Mouse (Mus musculus) lung, embryonic 15.5 days (tissue): ENCODE results near the gene Best2. TPM values are rescaled to one million over a fixed set of nuclear protein-coding genes. Genes with fewer than 3 reads are reported as not detected.
A peak's percentile ranks its signal among the peaks of the same experiment; 100 is the strongest.

Source experiments
- ATAC-seq: fragments of 200-750 bp; cut with Nextera tagmentation; 2 replicates; pipeline ENCODE4 v1.8.0; 2017; ENCODE audit warnings: moderate number of reproducible peaks, borderline replicate concordance; ENCODE audit not compliant: low FRiP score, low TSS enrichment; ENCODE audit errors: extremely low read depth
- H3K27ac ChIP-seq: fragments of 300-500 bp; sonication (generic); 2 replicates; pipeline ENCODE4 v1.5.1; 2015; ENCODE audit warnings: moderate library complexity, mild to moderate bottlenecking, inconsistent platforms
- H3K27me3 ChIP-seq: fragments of 300-500 bp; sonication (generic); 2 replicates; pipeline ENCODE4 v1.6.1; 2015; ENCODE audit warnings: inconsistent platforms
- H3K36me3 ChIP-seq: fragments of 300-500 bp; sonication (generic); 2 replicates; pipeline ENCODE4 v1.6.1; 2015; ENCODE audit warnings: inconsistent platforms
- H3K4me1 ChIP-seq: fragments of 300-500 bp; sonication (generic); 2 replicates; pipeline ENCODE4 v1.6.1; 2015; ENCODE audit warnings: inconsistent platforms
- H3K4me2 ChIP-seq: fragments of 300-500 bp; sonication (generic); 2 replicates; pipeline ENCODE4 v1.6.1; 2015; ENCODE audit warnings: inconsistent platforms, mild to moderate bottlenecking, moderate library complexity
- H3K4me3 ChIP-seq: fragments of 300-500 bp; sonication (generic); 2 replicates; pipeline ENCODE4 v1.5.1; 2015; ENCODE audit warnings: mild to moderate bottlenecking, inconsistent platforms
- H3K9ac ChIP-seq: fragments of 300-500 bp; sonication (generic); 2 replicates; pipeline ENCODE4 v1.6.1; 2015; ENCODE audit warnings: inconsistent platforms
- H3K9me3 ChIP-seq: fragments of 300-500 bp; sonication (generic); 2 replicates; pipeline ENCODE4 v1.6.1; 2016; ENCODE audit warnings: inconsistent platforms
- whole genome bisulfite sequencing: fragments of 180-500 bp; shearing (Covaris S2); methylation state at CpG from one replicate; pipeline ENCODE4 v1.1.7; 2015; 5-methylcytosine and 5-hydroxymethylcytosine counted together
- polyA plus RNA-seq: library from polyadenylated mRNA; unstranded; fragments of >200 nt; fragmentation: Nextera tagmentation; extraction: Ambion mirVana; gene quantifications from 2 replicates; pipeline ENCODE4 v1.2.1, GENCODE M21; 2015

Gene Best2
- polyA plus RNA-seq, 1 experiment from 2014 or later = not detected

- Histone ChIP-seq H3K27me3 (peaks cover 3% of the 10 kb centered on the region; the same call in 1 of the 2 replicates), H3K4me2 (no peak overlapping the region), H3K4me3 (no peak overlapping the region), H3K27ac (no peak overlapping the region), H3K9me3 (no peaks in the 10 kb centered on the region), H3K4me1 (peaks cover 47% of the 10 kb centered on the region), H3K36me3 (no peaks in the 10 kb centered on the region), H3K9ac (no peak overlapping the region)
- ATAC-seq = no peak
- 55% methylated on average over 2 of the region's 2 CpGs for WGBS
Measured at GRCm38 (mm10) chr8:84987903-84988302, 26.4 kb downstream of the Best2 start.

GRCm38 (mm10) chr8:84987388-84987787 lies 26.9 kb downstream of the Best2 start:
- Histone ChIP-seq H3K4me1 (peaks cover 51% of the 10 kb centered on the region), H3K27me3 (peaks cover 3% of the 10 kb centered on the region; the same call in 1 of the 2 replicates), H3K4me2 (no peak overlapping the region), H3K36me3 (no peaks in the 10 kb centered on the region), H3K9ac (no peak overlapping the region), H3K9me3 (no peaks in the 10 kb centered on the region), H3K4me3 (no peak overlapping the region), H3K27ac (no peak overlapping the region)
- no peak for ATAC-seq
- WGBS = 69% methylated on average over 5 of the region's 5 CpGs

- peak overlapping the region; percentile 99 for H3K4me2 ChIP-seq
- H3K36me3 ChIP-seq = no peaks in the 10 kb centered on the region
- peak overlapping the region; percentile 49 for H3K4me3 ChIP-seq
- H3K27me3 ChIP-seq = peaks cover 3% of the 10 kb centered on the region; the same call in 1 of the 2 replicates
- H3K27ac ChIP-seq = peak overlapping the region; percentile 87
- peaks cover 60% of the 10 kb centered on the region for H3K4me1 ChIP-seq
- no peaks in the 10 kb centered on the region for H3K9me3 ChIP-seq
- no peak overlapping the region for H3K9ac ChIP-seq
- ATAC-seq = no peak
- WGBS = 31% methylated on average over 8 of the region's 8 CpGs
Measured at GRCm38 (mm10) chr8:84986379-84986945, 27.9 kb downstream of the Best2 start.

- H3K4me1 ChIP-seq = peaks cover 60% of the 10 kb centered on the region
- H3K27me3 ChIP-seq = peaks cover 3% of the 10 kb centered on the region; the same call in 1 of the 2 replicates
- H3K4me2 ChIP-seq = peak overlapping the region; percentile 99
- H3K4me3 ChIP-seq = peak overlapping the region; percentile 49
- WGBS = 1% methylated on average over 53 of the region's 53 CpGs
- H3K9ac ChIP-seq = peak overlapping the region; percentile 52
- ATAC-seq = peak; percentile 28
- peak overlapping the region; percentile 87 for H3K27ac ChIP-seq
- H3K9me3 ChIP-seq = no peaks in the 10 kb centered on the region
- no peaks in the 10 kb centered on the region for H3K36me3 ChIP-seq
Measured at GRCm38 (mm10) chr8:84985684-84986378, 28.5 kb downstream of the Best2 start.

- WGBS = under 1% methylated on average over 23 of the region's 23 CpGs
- H3K27me3 ChIP-seq = peaks cover 3% of the 10 kb centered on the region; the same call in 1 of the 2 replicates
- ATAC-seq = no peak
- H3K27ac ChIP-seq = peak overlapping the region; percentile 87
- peak overlapping the region; percentile 99 for H3K4me2 ChIP-seq
- peak overlapping the region; percentile 49 for H3K4me3 ChIP-seq
- H3K36me3 ChIP-seq = no peaks in the 10 kb centered on the region
- peaks cover 65% of the 10 kb centered on the region for H3K4me1 ChIP-seq
- H3K9me3 ChIP-seq = no peaks in the 10 kb centered on the region
- H3K9ac ChIP-seq = peak overlapping the region; percentile 52
Measured at GRCm38 (mm10) chr8:84985049-84985683, 29.2 kb downstream of the Best2 start.

GRCm38 (mm10) chr8:84984294-84985048 lies 29.9 kb downstream of the Best2 start:
- no peaks in the 10 kb centered on the region for H3K36me3 ChIP-seq
- peak; percentile 6; the same call in 1 of the 2 replicates for ATAC-seq
- peaks cover 70% of the 10 kb centered on the region for H3K4me1 ChIP-seq
- peaks cover 3% of the 10 kb centered on the region; the same call in 1 of the 2 replicates for H3K27me3 ChIP-seq
- no peaks in the 10 kb centered on the region for H3K9me3 ChIP-seq
- 5% methylated on average over 16 of the region's 16 CpGs for WGBS
- peak overlapping the region; percentile 49 for H3K4me3 ChIP-seq
- H3K9ac ChIP-seq = peak overlapping the region; percentile 52
- peak overlapping the region; percentile 99 for H3K4me2 ChIP-seq
- peak overlapping the region; percentile 87 for H3K27ac ChIP-seq

GRCm38 (mm10) chr8:84982499-84983011 lies 31.8 kb downstream of the Best2 start:
- H3K27me3 ChIP-seq = 0 out of 2 replicates have a peak, but pooled peaks cover 3% of the 10 kb centered on the region
- no peak for ATAC-seq
- H3K36me3 ChIP-seq = no peaks in the 10 kb centered on the region
- H3K27ac ChIP-seq = peak overlapping the region; percentile 93
- peaks cover 80% of the 10 kb centered on the region for H3K4me1 ChIP-seq
- no peak overlapping the region for H3K9ac ChIP-seq
- H3K9me3 ChIP-seq = no peaks in the 10 kb centered on the region
- H3K4me2 ChIP-seq = no peak overlapping the region
- WGBS = 53% methylated on average over 3 of the region's 3 CpGs
- no peak overlapping the region for H3K4me3 ChIP-seq

- 66% methylated on average over 15 of the region's 15 CpGs for WGBS
- H3K4me2 ChIP-seq = no peak overlapping the region; the same call in 1 of the 2 replicates
- no peaks in the 10 kb centered on the region for H3K9me3 ChIP-seq
- H3K36me3 ChIP-seq = no peaks in the 10 kb centered on the region
- 0 out of 2 replicates have a peak, but pooled peaks cover 2% of the 10 kb centered on the region for H3K27me3 ChIP-seq
- H3K27ac ChIP-seq = peak overlapping the region; percentile 93
- ATAC-seq = no peak
- no peak overlapping the region for H3K4me3 ChIP-seq
- H3K4me1 ChIP-seq = peaks cover 87% of the 10 kb centered on the region
- no peak overlapping the region for H3K9ac ChIP-seq
Measured at GRCm38 (mm10) chr8:84981644-84982498, 32.5 kb downstream of the Best2 start.

GRCm38 (mm10) chr8:84980622-84981358 lies 33.5 kb downstream of the Best2 start:
- Histone ChIP-seq H3K36me3 (no peaks in the 10 kb centered on the region), H3K9ac (peak overlapping the region; percentile 36), H3K4me2 (peak overlapping the region; percentile 99), H3K4me1 (peaks cover 87% of the 10 kb centered on the region), H3K27ac (peak overlapping the region; percentile 93), H3K9me3 (no peaks in the 10 kb centered on the region), H3K4me3 (peak overlapping the region; percentile 41), H3K27me3 (no peaks in the 10 kb centered on the region)
- no peak for ATAC-seq
- WGBS = 21% methylated on average over 11 of the region's 11 CpGs
